Mouse (Mus musculus) embryo, embryonic 10 days (tissue): ENCODE data around the gene Acvr2a.
"Not testable (repeated sequence)": the region's sequence is repeated elsewhere in the genome, so short reads cannot be mapped to it uniquely, and the experiment has no call there.

Experiments
- DNase-seq: peaks from one replicate; pipeline ENCODE4 v3.0.0-alpha.2; 2015; ENCODE audit warnings: low spot score

Gene Acvr2a

GRCm38 (mm10) chr2:48813371-48814222 lies at the start of gene Acvr2a:
Gene Acvr2a, plus strand, starts transcription at chr2:48814109.
- peak; percentile 90 for DNase-seq

- DNase-seq, result no peak
These were observed 47.4 kb upstream of the Acvr2a start for GRCm38 (mm10) chr2:48766513-48766912.

- DNase-seq, result no peak
These were observed 46.1 kb upstream of the Acvr2a start for GRCm38 (mm10) chr2:48767778-48768177.

- DNase-seq, result no peak
These were observed 45.7 kb upstream of the Acvr2a start for GRCm38 (mm10) chr2:48768219-48768618.

- DNase-seq, result no peak
These were observed 43.8 kb upstream of the Acvr2a start for GRCm38 (mm10) chr2:48770100-48770499.

GRCm38 (mm10) chr2:48770634-48771033 lies 43.3 kb upstream of the Acvr2a start:
- DNase-seq, result no peak

- DNase-seq, result no peak
These were observed 38.6 kb upstream of the Acvr2a start for GRCm38 (mm10) chr2:48775281-48775680.

GRCm38 (mm10) chr2:48788901-48789300 lies 25.0 kb upstream of the Acvr2a start:
- no peak for DNase-seq

- peak; percentile 46 for DNase-seq
These were observed 522 bp downstream of the Acvr2a start for GRCm38 (mm10) chr2:48814223-48815038.

- DNase-seq, result no peak
These were observed 1.2 kb downstream of the Acvr2a start for GRCm38 (mm10) chr2:48815039-48815590.

GRCm38 (mm10) chr2:48816141-48817028 lies 2.5 kb downstream of the Acvr2a start:
- DNase-seq, result no peak

- DNase-seq, result no peak
These were observed 12.0 kb downstream of the Acvr2a start for GRCm38 (mm10) chr2:48825878-48826277.

GRCm38 (mm10) chr2:48826380-48826779 lies 12.5 kb downstream of the Acvr2a start:
- DNase-seq, result no peak

GRCm38 (mm10) chr2:48830492-48830891 lies 16.6 kb downstream of the Acvr2a start:
- no peak for DNase-seq

- DNase-seq, result no peak
These were observed 18.4 kb downstream of the Acvr2a start for GRCm38 (mm10) chr2:48832305-48832704.

- no peak for DNase-seq
These were observed 20.1 kb downstream of the Acvr2a start for GRCm38 (mm10) chr2:48833884-48834450.

- DNase-seq, result no peak
These were observed 27.9 kb downstream of the Acvr2a start for GRCm38 (mm10) chr2:48841611-48842470.

- no peak for DNase-seq
These were observed 32.9 kb downstream of the Acvr2a start for GRCm38 (mm10) chr2:48846689-48847398.

- not testable (repeated sequence) for DNase-seq
These were observed 51.7 kb downstream of the Acvr2a start for GRCm38 (mm10) chr2:48865596-48865995.
